Mouse (Mus musculus) myocyte (in vitro differentiated cells): ENCODE measurements around the gene Ldhd. TPM values are rescaled to one million over a fixed set of nuclear protein-coding genes. Genes with fewer than 3 reads are reported as not detected.
A peak's percentile ranks its signal among the peaks of the same experiment; 100 is the strongest.

Experiments
- H3K27me3 ChIP-seq: one replicate; pipeline ENCODE4 v1.6.1; 2011; ENCODE audit not compliant: control insufficient read depth, insufficient read depth, insufficient read length
- H3K36me3 ChIP-seq: one replicate; pipeline ENCODE4 v1.6.1; 2011; ENCODE audit not compliant: control insufficient read depth, insufficient read depth
- H3K4me2 ChIP-seq: one replicate; pipeline ENCODE4 v1.6.1; 2011; ENCODE audit warnings: low read depth, control low read depth
- H3K4me3 ChIP-seq: one replicate; pipeline ENCODE4 v1.5.1; 2011; ENCODE audit warnings: mild to moderate bottlenecking, control low read depth, moderate library complexity
- H3K79me2 ChIP-seq: one replicate; pipeline ENCODE4 v1.6.1; 2011; ENCODE audit not compliant: control insufficient read depth, insufficient read depth
- H3ac ChIP-seq: one replicate; pipeline ENCODE4 v1.6.1; 2011; ENCODE audit not compliant: control insufficient read depth, insufficient read length
- CEBPB ChIP-seq: IDR thresholded peaks from 2 replicates; pipeline ENCODE4 v1.6.1; 2011; ENCODE audit warnings: mild to moderate bottlenecking, moderate library complexity; ENCODE audit not compliant: poor library complexity, insufficient read depth, severe bottlenecking
- E2F4 ChIP-seq: IDR thresholded peaks from one replicate; pipeline ENCODE4 v1.6.1; 2011; ENCODE audit warnings: mild to moderate bottlenecking, control low read depth, moderate library complexity; ENCODE audit not compliant: insufficient read depth
- MAX ChIP-seq: IDR thresholded peaks from one replicate; pipeline ENCODE4 v1.6.1; 2011; ENCODE audit warnings: low read depth, mild to moderate bottlenecking, control low read depth
- MYOD1 ChIP-seq, 3 experiments: IDR thresholded peaks; one replicate each; pipeline ENCODE4 v1.6.1; 2011; ENCODE audit warnings: control low read depth in 2 of 3, low read depth in 2 of 3, mild to moderate bottlenecking in 2 of 3, moderate library complexity in 1 of 3; ENCODE audit not compliant: insufficient read length in 2 of 3, control insufficient read depth in 1 of 3
- MYOG ChIP-seq, 3 experiments: IDR thresholded peaks; one replicate each; pipeline ENCODE4 v1.6.1; 2011; ENCODE audit warnings: control low read depth in 2 of 3, low read depth in 2 of 3, mild to moderate bottlenecking in 2 of 3; ENCODE audit not compliant: insufficient read length in 2 of 3, control insufficient read depth in 1 of 3, insufficient read depth in 1 of 3
- POLR2A ChIP-seq: IDR thresholded peaks from one replicate; pipeline ENCODE4 v1.6.1; 2011; ENCODE audit warnings: low read depth, mild to moderate bottlenecking, control low read depth, moderate library complexity; ENCODE audit not compliant: insufficient read length
- POLR2AphosphoS2 ChIP-seq: IDR thresholded peaks from one replicate; pipeline ENCODE4 v1.6.1; 2011; ENCODE audit warnings: low read depth, control low read depth; ENCODE audit not compliant: insufficient read length
- REST ChIP-seq: IDR thresholded peaks from one replicate; pipeline ENCODE4 v1.6.1; 2011; ENCODE audit warnings: mild to moderate bottlenecking, control low read depth, moderate library complexity; ENCODE audit not compliant: insufficient read depth, insufficient read length
- SRF ChIP-seq: IDR thresholded peaks from one replicate; pipeline ENCODE4 v1.6.1; 2011; ENCODE audit warnings: low read depth; ENCODE audit not compliant: control insufficient read depth, insufficient read length
- TCF12 ChIP-seq: IDR thresholded peaks from one replicate; pipeline ENCODE4 v1.6.1; 2011; ENCODE audit warnings: mild to moderate bottlenecking, control low read depth; ENCODE audit not compliant: poor library complexity, insufficient read depth, severe bottlenecking
- TCF3 ChIP-seq: IDR thresholded peaks from one replicate; pipeline ENCODE4 v1.6.1; 2011; ENCODE audit warnings: low read depth, control low read depth; ENCODE audit not compliant: insufficient read length
- USF1 ChIP-seq: IDR thresholded peaks from one replicate; pipeline ENCODE4 v1.6.1; 2011; ENCODE audit warnings: low read depth, mild to moderate bottlenecking, control low read depth, moderate library complexity
- polyA plus RNA-seq: library from polyadenylated mRNA; unstranded; fragments of >200 nt; fragmentation: generic; extraction: Trizol; gene quantifications from one replicate; pipeline ENCODE4 v1.2.1, GENCODE M21; 2012; ENCODE audit warnings: missing spikeins

The Ldhd gene
- polyA plus RNA-seq, 1 experiment = 0.16 TPM

DNA sequence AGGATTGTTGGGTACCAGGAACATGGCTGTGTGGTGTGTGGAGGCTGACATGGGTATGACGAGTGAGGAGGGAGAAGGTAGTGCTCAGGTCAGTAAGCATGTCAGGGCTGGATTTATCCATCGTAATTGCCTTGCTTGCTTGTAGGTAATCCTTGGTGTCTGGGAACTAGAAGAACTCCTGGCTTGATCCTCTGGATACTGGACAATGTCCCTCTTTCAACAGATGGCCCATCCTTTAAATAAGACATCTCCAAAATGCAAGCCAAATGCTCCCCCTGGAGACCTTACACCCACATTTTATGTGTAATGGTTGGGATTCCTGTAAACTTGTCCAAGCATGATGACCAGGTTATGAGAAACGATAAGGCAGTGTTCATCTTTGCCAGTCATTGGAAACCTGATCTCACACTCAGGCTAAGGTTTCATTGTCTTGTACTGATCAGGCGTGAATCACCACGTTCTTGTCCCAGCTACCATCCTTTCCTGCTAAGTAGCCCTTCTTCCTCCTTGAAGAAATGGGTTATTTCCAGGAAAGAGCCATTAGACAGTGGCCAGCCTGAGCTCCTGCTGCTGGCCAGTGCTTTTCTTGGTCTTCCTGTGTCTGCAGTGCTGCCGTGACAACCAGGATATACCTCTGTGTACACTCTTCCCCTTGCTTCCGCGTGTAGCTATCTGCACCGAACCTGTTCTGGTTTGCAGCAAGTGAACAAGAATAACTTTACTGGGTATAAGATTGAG, 30.3 kb downstream of the Ldhd start:
- peaks cover 90% of the 10 kb centered on the region for H3K79me2 ChIP-seq
- H3K4me3 ChIP-seq = no peak overlapping the region
- H3ac ChIP-seq = no peak overlapping the region
- TF ChIP-seq MYOD1 (IDR thresholded peaks at IDR 0.05; ENCODE audit: control insufficient read depth in 1 of 3, insufficient read length in 2 of 3, low read depth in 2 of 3) (no peak), REST (no peak), MAX (no peak), MYOG (IDR thresholded peaks at IDR 0.05; ENCODE audit: control insufficient read depth in 1 of 3, insufficient read depth in 1 of 3, insufficient read length in 2 of 3, low read depth in 2 of 3) (no peak), POLR2A (no peak), SRF (no peak), TCF3 (no peak), TCF12 (no peak), E2F4 (no peak), CEBPB (no peak), USF1 (no peak), POLR2AphosphoS2 (no peak)
- H3K36me3 ChIP-seq = no peaks in the 10 kb centered on the region
- no peaks in the 10 kb centered on the region for H3K27me3 ChIP-seq
- H3K4me2 ChIP-seq = peak overlapping the region; percentile 8

DNA sequence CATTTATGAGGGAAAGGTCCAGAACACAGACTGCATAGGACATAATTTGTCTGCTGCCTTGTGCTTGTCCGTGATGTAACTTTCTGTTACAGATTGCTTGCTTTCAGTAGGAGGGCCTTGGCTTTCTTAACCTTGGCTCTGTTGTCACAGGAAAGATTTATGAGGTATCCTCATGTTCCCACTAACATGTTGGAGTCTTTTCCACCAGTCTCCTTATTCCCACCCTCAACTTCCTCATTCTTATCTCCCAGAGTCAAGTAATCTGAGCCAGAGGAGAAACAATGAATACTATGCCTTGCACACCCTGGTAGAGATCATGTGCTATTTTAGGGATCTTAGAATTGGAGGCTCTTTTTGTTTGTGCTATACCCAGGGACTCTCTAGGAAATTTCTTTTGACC, 32.9 kb downstream of the Ldhd start:
- no peaks in the 10 kb centered on the region for H3K27me3 ChIP-seq
- no peaks in the 10 kb centered on the region for H3K36me3 ChIP-seq
- peaks cover 91% of the 10 kb centered on the region for H3K79me2 ChIP-seq
- no peak overlapping the region for H3K4me3 ChIP-seq
- H3ac ChIP-seq = no peak overlapping the region
- H3K4me2 ChIP-seq = peak overlapping the region; percentile 71
- 0 out of 2 replicates have a peak, but pooled peaks have one; percentile 23 for TF ChIP-seq CEBPB
- no peak for TF ChIP-seq USF1

DNA sequence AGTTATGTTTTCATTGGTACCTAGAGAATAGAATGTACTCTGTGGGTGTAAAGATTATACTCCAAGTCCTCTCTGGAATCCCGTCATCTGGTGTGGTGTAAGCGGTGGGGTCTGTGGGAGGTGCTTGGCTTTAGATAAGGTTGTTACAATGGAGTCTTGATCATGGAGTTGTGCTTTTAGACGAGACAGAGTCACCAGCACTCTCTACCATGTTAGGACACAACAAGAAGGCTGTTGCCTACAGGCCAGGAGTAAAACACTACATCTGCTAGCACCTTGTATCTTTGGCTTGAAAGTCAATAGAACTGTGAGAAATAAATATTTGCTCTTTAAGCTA, 33.7 kb downstream of the Ldhd start:
- Histone ChIP-seq H3K4me3 (no peak overlapping the region), H3K79me2 (peaks cover 91% of the 10 kb centered on the region), H3K36me3 (no peaks in the 10 kb centered on the region), H3ac (no peak overlapping the region), H3K4me2 (peak overlapping the region; percentile 71), H3K27me3 (no peaks in the 10 kb centered on the region)
- no peak for TF ChIP-seq MYOD1 (IDR thresholded peaks at IDR 0.05; ENCODE audit: control insufficient read depth in 1 of 3, insufficient read length in 2 of 3, low read depth in 2 of 3)
- no peak for TF ChIP-seq E2F4
- no peak for TF ChIP-seq POLR2AphosphoS2
- TF ChIP-seq SRF = no peak
- no peak for TF ChIP-seq REST

DNA sequence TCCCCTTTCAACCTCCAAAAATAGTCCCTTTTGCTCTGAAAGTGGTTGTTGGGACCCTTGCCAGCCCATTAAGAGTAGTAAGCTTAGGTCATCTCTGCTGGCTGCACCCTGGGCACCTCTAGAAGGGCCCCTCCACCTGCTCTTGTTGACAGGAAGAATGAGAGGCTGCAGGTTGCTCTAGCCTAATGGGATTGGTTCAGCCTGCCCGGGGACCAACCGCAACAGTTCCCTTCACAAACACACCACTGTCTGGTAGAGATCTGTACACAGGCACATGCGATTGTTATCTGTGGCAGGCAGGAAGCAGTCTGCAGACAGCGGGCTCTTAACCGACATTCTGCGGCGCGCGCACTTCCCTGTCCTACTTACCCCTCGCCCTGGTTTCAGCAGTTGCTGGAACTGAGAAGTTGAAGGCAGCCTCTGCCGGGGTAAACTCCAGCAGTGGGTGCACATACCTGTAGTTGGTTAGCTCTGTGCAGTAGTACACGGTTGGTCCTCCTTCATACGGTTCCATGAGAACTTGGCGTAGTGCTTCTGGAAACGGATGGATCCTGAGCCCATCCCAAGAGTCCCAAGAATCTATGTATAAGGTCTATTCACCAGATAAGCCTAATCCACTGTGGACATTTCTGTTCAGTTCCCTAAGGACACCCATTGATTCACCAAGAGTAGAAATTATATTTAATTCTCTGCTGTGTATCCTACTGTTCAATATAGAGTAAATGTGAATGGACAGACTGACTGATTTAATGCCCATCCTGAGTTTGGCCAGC, 34.3 kb downstream of the Ldhd start:
- H3ac ChIP-seq = no peak overlapping the region
- peaks cover 92% of the 10 kb centered on the region for H3K79me2 ChIP-seq
- H3K4me3 ChIP-seq = no peak overlapping the region
- H3K27me3 ChIP-seq = no peaks in the 10 kb centered on the region
- TF ChIP-seq MYOD1 (IDR thresholded peaks at IDR 0.05; ENCODE audit: control insufficient read depth in 1 of 3, insufficient read length in 2 of 3, low read depth in 2 of 3) (no peak), MAX (no peak), POLR2AphosphoS2 (no peak), E2F4 (no peak), TCF12 (no peak), MYOG (IDR thresholded peaks at IDR 0.05; ENCODE audit: control insufficient read depth in 1 of 3, insufficient read depth in 1 of 3, insufficient read length in 2 of 3, low read depth in 2 of 3) (no peak), TCF3 (no peak), USF1 (no peak), SRF (no peak), CEBPB (no peak), POLR2A (no peak), REST (no peak)
- H3K4me2 ChIP-seq = peak overlapping the region; percentile 71
- no peaks in the 10 kb centered on the region for H3K36me3 ChIP-seq

DNA sequence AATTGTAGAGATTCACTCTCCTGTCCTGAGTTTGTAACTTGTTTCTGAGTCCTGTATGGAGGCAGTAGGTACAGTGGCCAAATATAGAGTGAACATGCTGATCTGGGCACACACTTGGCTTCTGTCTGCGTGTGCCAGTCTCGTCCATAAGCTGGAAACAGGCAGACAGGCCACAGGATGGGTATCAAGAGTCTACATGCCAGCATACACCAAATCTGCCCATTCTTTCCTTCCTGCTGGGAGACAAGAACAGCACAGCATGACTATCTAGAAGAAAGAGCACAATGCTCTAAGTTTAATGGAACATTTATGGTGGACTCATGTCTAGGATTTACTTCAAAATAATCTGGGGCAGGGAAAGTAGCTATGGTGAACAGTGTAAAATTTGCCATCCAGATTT, 35.2 kb downstream of the Ldhd start:
- no peak overlapping the region for H3K4me2 ChIP-seq
- no peak overlapping the region for H3ac ChIP-seq
- H3K36me3 ChIP-seq = no peaks in the 10 kb centered on the region
- H3K4me3 ChIP-seq = no peak overlapping the region
- no peak for TF ChIP-seq MAX
- TF ChIP-seq POLR2AphosphoS2 = no peak
- TF ChIP-seq MYOG (IDR thresholded peaks at IDR 0.05; ENCODE audit: control insufficient read depth in 1 of 3, insufficient read depth in 1 of 3, insufficient read length in 2 of 3, low read depth in 2 of 3) = no peak
- TF ChIP-seq MYOD1 (IDR thresholded peaks at IDR 0.05; ENCODE audit: control insufficient read depth in 1 of 3, insufficient read length in 2 of 3, low read depth in 2 of 3) = no peak
- no peak for TF ChIP-seq E2F4
- TF ChIP-seq REST = no peak
- TF ChIP-seq TCF3 = no peak
- no peak for TF ChIP-seq CEBPB
- no peak for TF ChIP-seq TCF12
- TF ChIP-seq SRF = no peak
- TF ChIP-seq POLR2A = no peak
- no peaks in the 10 kb centered on the region for H3K27me3 ChIP-seq
- peaks cover 91% of the 10 kb centered on the region for H3K79me2 ChIP-seq
